Mouse (Mus musculus) heart, postnatal 10 days (tissue): ENCODE data around the gene Nfatc4. TPM values are rescaled to one million over a fixed set of nuclear protein-coding genes. Genes with fewer than 3 reads are reported as not detected.
A peak's percentile ranks its signal among the peaks of the same experiment; 100 is the strongest.

Source experiments
- DNase-seq, 2 experiments: peaks; one replicate each; pipeline ENCODE4 v3.0.0; 2021
- intact Hi-C: fragments of 180-260 bp; cut with DNase I; formaldehyde crosslinking; loops from one replicate; pipeline ENCODE4 v1.15.1; 2025
- total RNA-seq, 2 experiments: library from RNA; stranded (reverse); gene quantifications; 2 replicates each; pipeline ENCODE4 v1.2.3; 2021

The Nfatc4 gene
- total RNA-seq, 2 experiments from 2014 or later, result 11.1 to 12.1 TPM

DNA sequence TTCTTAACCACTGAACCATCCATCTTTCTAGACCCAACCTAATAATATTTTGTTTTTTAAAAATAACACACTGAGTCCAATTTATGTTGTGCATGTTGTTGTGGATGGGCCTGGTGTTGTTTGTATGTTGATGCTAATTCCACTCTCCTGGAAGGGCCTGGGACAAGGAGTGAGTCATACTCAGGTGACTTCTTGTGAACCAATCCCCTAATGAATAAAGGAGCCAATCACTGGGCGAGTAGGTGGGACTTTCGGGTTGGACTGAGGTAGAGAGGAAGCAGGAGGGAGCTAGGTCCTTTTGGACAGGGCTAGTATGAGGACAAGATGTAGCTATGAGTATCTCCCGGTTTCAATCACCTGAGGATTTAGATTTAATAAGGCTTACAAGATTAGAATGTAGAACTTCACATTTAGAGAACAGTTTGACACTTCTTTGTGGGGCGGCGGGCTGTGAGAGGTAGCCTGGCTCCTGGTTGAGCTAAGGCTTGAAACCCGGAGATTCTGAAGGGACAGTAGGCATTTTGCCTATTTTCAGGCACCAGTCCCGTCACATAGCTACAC is 3.0 kb upstream of the Nfatc4 start:
- intact Hi-C loops, result no loop called here
- peak; percentile 2 to 13 for DNase-seq

DNA sequence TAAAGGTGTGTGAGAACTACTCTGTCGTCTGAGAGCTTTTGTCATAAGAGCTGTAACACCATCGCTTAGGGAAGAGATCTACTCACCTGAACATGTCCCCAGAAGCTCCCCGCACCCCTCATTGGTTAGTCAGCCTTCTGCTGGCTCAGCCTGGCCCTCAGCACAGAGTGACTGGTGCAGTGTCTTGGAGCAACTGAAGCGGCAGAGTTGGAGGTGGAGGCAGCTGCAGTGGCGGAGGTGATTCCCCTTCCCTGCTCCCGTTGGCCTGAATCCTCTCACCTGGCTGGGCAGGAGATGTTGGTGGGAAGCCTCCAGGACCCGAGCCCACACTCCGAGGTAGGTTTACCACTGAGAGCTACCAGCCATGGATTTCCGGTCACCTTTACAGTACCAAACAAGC is 2.4 kb upstream of the Nfatc4 start:
- peak; percentile 0 for DNase-seq
- intact Hi-C loops, result no loop called here

DNA sequence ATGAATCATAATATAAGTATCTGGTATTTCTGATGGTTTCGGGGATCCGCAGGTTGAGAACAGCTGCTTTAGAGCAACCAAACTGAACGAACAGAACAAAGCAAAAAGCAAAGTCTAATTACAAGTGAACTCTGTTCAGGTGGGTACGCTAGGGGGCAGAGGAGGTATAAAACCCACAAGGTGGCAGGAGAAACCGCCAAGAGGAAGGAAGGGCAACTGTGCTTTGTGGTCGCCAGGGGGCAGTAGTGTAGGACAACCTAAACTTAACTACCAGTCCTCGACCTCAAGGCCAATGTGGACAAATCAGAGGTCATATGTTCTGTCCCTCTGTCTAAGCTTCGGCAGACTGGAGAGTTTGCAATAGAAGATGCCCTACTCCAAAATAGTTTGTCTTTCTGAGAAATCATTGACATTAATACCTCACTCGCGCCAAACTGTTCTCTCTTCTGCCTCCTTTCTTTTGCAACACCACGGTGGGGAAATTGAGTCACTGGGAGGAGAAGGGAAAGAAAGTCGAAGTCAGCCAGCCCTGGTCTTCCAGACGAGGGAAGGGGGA is 431 bp upstream of the Nfatc4 start:
- DNase-seq, result peak; percentile 91 to 92
- intact Hi-C loops, result loop anchor here (1.0 to 2.0 kb wide), 3 partner anchors 20 to 41 kb away; no protein-coding TSS in a partner anchor

DNA sequence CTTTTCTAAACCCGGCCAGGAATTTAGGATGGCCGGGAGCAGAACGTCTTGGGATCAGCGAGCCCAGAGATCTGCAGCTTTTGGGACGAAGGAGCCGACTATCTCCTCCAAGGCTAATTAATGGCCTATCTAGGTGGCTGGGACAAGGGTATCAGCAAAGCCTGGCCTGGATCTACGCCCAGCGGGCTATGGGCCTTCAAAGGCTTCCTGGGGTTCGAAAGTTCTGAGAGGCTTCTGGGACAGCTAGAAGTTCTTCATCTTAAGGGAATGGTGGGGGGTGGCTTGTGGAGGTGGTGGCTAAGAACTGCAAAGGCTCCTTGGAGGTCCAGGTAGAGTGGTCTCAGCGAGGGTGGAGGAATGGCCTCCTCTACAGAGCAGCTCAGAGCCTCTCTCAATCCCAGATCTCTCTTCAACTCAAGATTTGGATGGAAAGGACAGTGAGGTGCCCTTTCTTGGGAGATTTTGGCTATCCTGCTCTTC is 1.1 kb downstream of the Nfatc4 start:
- intact Hi-C loops, result loop anchor here (2.0 kb wide), 1 partner anchor 31 kb away; the partner anchor contains the start of gene Nynrin

DNA sequence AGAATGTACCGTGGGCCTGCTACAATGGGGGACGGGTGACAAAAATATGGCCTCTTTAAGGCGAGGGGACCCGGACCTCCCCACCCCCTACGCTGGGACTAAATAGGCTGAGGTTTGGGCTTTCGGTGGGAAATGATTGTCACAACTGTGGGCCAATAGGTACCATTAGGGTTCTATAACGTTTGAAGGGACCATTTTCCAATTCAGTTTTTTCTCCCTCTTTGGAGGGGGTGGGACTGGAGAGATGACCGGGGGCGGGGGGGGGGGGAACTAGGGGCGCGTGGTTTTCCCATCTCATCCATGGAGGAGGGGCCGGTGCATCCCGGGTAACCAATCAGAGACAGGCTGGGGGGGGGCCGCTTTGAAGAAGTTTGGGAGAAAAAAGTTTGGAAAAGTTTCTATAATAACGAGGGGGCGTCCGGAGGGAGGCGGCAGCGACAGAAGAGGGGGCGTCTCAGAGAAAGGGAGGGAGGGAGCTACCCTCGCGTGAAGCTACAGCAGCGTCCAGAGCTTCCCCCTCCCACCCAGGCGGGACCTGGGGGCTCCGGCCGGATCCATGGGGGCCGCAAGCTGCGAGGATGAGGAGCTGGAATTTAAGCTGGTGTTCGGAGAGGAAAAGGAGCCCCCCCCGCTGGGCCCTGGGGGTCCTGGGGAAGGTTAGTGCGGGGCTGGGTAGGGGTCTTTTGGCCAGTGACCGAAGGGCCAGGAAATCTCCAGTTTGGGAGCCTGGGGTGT is 1.7 kb downstream of the Nfatc4 start:
- intact Hi-C loops, result loop anchor here (2.0 kb wide), 1 partner anchor 30 kb away; the partner anchor contains the start of gene Nynrin
- DNase-seq, result peak; percentile 62 to 67

More for the DNA sequence above, 1.1 kb downstream of the Nfatc4 start:
- DNase-seq, result peak; percentile 66 to 67

DNA sequence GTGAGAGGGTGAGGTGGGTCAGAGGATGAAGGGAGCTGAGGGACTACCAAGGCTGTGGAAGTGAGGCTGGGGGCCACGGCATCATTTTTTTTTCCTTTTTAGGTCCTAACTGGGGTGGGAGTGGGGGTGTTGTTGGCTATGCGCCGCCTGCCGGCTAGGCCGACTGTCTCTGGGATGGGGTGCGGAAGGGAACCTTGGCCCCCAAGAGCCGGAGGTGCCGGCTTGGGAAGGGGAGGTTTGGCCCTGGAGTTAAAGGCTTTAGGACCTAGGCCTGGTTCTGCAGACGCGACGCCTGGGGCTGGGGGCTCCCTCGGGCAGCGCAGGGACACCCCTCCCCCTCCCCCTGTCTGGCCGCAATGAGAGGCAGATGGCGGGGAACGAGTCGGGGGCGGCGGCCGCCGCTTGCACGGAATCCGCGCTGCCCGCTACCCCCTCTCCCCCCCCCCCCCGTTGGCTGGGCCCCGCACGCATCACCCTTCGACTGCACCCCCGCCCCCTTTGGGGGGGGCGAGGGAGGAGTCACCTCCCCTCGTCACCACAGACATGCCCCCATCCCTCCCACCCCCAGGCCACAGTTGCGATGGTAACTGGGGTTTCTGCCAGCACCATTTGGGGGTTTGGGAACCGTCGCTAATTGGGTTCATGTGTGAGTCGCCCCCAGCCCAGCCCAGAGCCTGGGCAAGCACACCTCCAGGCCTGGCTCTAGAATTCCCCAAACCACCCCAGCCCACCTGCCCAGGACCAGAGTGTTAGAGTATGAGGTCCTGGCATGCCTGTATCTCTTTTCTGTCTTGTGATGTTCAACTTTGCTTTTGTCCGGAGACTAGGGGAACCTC is 2.5 kb downstream of the Nfatc4 start:
- intact Hi-C loops, result loop anchor here (2.0 kb wide), 1 partner anchor 29 kb away; the partner anchor contains the start of gene Nynrin
- DNase-seq, result peak; percentile 35 to 40

DNA sequence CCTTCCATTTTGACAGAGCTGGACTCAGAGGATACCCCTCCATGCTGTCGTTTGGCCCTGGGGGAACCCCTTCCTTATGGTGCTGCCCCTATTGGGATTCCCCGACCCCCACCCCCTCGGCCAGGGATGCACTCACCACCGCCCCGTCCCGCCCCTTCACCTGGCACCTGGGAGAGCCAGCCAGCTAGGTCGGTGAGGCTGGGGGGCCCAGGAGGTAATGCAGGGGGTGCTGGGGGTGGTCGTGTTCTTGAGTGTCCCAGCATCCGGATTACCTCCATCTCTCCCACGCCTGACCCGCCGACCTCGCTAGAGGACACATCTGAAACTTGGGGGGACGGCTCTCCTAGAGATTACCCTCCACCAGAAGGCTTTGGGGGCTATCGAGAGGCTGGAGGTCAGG is 3.2 kb downstream of the Nfatc4 start:
- no peak for DNase-seq

DNA sequence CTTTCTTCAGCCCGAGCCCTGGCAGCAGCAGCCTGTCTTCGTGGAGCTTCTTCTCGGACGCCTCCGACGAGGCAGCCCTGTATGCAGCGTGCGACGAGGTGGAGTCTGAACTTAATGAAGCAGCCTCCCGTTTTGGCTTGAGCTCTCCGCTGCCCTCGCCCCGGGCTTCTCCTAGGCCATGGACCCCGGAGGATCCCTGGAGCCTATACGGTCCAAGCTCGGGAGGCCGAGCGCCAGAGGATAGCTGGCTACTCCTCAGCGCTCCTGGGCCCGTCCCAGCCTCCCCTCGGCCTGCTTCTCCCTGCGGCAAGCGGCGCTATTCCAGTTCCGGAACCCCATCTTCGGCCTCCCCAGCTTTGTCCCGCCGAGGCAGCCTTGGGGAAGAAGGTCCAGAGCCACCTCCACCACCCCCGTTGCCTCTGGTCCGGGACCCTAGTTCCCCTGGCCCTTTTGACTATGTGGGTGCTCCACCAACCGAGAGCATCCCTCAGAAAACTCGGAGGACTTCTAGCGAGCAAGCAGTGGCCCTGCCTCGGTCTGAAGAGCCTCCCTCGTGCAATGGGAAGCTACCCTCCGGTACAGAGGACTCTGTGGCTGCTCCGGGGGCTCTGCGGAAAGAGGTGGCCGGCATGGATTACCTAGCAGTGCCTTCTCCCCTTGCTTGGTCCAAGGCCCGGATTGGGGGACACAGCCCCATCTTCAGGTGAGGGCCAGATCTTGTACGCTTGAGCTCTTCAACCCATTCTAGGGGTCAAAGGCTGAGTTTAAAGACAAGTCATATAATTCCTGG is 3.8 kb downstream of the Nfatc4 start:
- intact Hi-C loops, result no loop called here
- DNase-seq, result peak; percentile 22 to 30

More for the DNA sequence above, 3.2 kb downstream of the Nfatc4 start:
- intact Hi-C loops, result no loop called here

DNA sequence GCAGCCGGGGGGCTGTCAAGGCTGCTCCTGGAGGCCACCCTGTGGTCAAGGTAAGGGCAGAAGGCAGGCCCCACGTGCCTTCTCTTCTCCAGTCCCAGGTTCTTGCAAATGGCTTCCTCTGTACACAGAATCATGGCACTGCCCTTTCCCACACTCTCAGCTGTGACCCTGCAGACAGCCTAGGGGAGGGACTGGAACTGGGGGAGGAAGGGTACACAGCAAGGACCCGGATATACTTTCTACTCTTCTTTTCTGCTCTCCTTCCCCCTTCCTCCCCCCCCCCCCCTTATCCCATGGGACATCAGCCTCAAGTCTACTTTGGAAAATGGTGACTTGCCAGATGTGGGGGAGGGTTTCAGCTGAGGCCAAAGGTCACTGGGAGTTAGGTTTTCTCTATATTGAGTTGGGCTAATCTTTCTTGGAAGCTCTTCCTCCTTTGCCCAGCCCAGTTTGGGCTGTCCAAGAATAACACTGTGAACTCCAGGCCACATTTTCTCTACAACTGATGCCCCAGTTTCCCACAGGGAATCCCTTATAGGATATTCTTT is 5.8 kb downstream of the Nfatc4 start:
- intact Hi-C loops, result no loop called here

DNA sequence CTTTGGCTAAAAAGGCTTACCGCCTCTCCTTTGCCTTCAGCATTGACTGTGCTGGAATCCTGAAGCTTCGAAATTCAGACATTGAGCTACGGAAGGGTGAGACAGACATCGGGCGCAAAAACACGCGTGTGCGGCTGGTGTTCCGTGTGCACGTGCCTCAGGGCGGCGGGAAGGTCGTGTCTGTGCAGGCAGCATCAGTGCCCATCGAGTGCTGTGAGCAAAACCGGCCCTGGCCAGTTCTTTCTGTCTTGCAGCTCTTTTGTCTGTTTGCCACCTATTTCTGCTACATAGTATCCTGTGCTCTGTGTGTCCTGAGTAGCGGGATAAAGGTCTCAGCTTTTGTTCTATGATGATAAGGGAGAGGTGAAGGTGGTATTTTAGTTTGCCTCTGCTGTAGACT is 6.9 kb downstream of the Nfatc4 start:
- intact Hi-C loops, result no loop called here
- no peak for DNase-seq

More for the DNA sequence above, 5.8 kb downstream of the Nfatc4 start:
- DNase-seq, result peak; percentile 55 to 59

DNA sequence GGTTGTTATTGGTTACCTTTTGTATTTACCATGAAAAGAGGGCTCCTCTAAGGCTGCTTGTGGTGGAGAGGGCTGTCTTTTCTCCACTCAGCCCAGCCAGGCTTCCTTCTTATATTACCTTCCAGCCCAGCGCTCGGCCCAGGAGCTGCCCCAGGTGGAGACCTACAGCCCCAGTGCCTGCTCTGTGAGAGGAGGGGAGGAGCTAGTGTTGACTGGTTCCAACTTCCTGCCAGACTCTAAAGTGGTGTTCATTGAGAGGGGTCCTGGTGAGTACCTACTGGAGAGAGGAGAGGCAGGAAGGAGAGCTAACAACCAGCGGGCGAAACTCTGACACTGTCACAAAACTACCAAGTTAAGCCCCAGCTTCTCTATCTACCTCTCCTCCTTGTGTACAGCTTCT is 7.4 kb downstream of the Nfatc4 start:
- intact Hi-C loops, result no loop called here
- DNase-seq, result no peak

DNA sequence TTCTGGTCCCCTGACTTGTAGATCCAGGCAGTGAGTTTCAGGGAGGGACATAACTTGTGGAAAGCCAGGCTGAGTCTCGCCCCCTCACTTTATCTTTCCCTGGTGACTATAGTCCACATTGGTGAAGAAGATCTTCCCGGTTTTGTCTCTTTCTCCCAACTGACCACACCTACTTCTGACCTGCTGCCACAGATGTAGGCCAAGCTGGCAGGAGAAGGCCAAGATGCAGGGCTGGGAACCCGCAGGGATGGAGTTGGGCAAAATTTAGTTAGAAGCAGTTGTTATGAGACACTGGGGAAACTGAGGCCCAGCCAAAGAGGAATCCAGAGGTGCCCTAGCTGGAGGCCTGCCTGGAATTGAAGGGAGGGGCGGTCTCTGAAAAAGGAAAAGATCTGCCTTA is 10.2 kb downstream of the Nfatc4 start:
- intact Hi-C loops, result no loop called here
- DNase-seq, result no peak

DNA sequence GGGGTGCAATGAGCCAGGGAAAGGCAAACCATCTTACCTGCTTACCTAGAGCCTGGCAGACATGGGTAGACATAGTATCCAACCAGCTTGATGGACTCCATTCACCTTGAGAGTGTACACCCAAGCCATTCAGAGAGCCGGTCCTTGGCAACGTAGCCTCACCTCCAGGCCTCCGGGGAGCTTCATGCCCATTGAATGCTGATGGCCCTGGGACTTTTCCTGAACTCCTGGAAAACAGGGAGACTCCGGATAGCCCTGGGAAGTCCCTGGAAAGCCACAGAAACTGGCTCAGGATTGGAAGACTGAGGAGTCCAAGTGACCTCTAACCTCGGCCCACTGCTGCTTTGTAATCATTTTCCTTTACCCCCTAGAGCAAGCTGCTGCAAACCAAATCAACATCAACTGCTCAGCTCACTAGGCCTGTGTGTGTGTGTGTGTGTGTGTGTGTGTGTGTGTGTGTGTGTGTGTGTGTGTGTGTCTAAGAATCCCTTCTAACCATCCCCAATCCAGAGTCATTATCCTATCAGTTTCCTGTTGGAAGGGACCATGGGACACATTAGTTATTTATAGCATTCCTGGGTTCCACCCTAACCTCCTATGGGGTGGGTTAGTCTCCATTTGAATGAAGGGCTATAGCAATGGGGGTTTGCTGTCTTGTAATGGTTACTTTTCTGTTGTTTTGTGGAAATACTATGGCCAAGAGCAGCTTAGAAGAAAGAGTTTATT is 12.0 kb downstream of the Nfatc4 start:
- DNase-seq, result no peak
- intact Hi-C loops, result no loop called here

DNA sequence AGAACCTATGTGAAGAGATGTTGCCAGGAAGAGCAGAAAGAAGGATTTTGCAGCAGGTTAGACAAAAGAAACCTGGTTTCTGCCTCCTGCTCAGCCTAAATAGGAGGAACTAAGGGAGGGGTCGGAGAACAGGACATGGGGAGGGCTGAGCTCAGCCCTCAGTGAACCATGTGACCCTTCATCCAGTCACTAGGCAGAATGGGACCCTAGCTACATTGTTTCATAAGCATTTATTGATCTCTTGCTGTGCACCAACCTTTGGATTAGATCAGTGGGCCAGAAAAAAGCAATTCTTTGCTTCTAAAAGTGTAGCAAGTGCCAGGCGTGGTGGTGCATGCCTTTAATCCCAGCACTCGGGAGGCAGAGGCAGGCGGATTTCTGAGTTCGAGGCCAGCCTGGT is 15.4 kb downstream of the Nfatc4 start:
- DNase-seq, result no peak
- intact Hi-C loops, result no loop called here

DNA sequence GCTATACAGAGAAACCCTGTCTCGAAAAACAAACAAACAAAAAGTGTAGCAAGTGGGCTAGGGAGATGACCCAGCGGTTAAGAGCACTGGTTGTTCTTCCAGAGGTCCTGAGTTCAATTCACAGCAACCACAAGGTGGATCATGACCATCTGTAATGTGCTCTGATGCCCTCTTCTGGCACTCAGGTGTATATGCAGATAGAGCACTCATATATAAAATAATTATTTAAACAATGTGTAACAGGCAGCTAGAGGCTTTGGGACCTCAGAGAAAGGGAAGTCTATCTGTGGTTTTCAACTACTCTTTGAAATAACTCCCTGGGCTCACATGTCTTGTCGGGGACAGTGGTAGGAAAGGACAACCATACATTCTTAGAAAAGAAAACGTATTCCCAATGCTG is 15.8 kb downstream of the Nfatc4 start:
- intact Hi-C loops, result no loop called here
- DNase-seq, result no peak

DNA sequence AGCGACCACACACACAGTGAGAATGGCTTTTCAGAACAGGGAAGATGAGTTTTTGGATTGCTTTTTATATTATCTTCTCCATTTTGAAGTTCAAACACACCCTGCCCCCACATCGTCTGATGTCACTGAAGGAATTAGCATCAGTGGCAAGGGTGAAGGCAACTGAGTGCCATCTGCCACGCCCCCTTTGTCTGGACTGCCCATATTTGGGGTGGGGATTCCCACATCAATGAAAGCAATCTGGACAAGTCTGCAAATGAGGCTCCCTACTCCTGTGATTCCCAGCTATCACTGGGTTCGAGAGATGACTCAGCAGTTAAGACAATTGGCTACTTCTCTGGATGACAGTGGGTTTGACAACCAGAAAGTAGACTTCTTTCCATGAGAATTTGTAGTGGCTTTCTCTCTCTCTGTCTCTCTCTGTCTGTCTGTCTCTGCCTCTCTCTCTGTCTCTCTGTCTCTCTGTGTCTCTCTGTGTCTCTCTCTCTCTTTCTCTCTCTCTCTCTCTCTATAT is 18.0 kb downstream of the Nfatc4 start:
- no peak for DNase-seq
- intact Hi-C loops, result no loop called here

DNA sequence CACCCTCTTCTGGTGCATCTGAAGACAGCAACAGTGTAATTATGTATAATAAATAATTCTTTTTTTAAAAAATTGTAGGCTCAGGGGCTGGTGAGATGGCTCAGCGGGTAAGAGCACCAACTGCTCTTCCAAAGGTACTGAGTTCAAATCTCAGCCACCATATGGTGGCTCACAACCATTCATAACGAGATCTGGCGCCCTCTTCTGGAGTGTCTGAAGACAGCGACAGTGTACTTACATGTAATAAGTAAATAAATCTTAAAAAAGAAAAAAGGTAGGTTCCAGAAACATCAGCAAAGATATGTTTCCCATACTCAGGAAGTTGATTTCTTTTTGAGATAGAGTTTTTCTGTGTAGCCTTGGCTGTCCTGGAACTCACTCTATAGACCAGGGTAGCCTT is 19.9 kb downstream of the Nfatc4 start:
- intact Hi-C loops, result loop anchor here (2.0 kb wide), 1 partner anchor 20 kb away; the partner anchor contains the start of gene Nfatc4
- no peak for DNase-seq

DNA sequence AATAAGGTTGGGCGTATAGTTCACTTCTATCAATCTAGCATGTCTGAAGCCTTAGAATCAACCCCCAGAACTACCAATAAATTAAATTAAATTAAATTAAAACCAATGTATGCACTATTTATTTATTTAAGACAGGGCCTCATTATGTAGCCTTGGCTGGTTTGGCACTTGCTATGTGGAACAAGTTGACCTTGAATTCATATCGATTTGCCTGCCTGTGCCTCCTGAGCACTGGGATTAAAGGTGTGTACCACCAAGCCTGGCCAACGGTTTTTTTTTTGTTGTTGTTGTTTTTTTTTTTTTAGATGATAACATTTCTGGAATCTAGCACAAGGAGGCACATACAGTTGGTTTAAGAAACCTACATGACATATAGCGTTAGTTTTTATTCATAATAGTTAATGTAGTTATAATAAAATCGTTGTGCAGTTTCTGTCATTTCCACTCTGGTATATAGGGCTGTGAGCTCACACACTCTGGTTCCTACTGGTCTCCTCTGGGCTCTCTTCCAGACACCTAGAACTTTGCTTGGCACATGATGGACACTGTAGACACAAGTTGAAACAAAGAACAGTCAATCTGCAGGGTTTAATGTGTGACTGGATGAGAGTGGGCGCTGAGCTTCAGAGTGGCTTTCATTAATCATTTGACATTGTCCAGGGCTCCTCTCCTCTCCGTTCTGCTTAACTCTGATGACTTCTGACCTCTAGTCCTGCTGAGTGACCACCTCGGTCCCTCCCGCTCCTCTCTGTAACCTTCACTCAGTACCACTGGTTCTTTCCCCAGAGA is 22.8 kb downstream of the Nfatc4 start:
- no peak for DNase-seq
- intact Hi-C loops, result no loop called here
